Mouse (Mus musculus): ENCODE data around the gene Zfhx2.

GRCm38 (mm10) chr14:55109048-55109873 is 17.1 kb upstream of the Zfhx2 start:
- TF ChIP-seq POLR2A (IDR thresholded peaks at IDR 0.05; ENCODE audit: insufficient read length, low read depth) (no peak), REST (IDR thresholded peaks at IDR 0.05; ENCODE audit: insufficient read depth, insufficient read length) (no peak), SRF (IDR thresholded peaks at IDR 0.05; ENCODE audit: control insufficient read depth, insufficient read length, low read depth) (no peak), TCF12 (IDR thresholded peaks at IDR 0.05; ENCODE audit: insufficient read depth, poor library complexity, severe bottlenecking) (no peak), TCF3 (IDR thresholded peaks at IDR 0.05; ENCODE audit: insufficient read length, low read depth) (no peak), POLR2AphosphoS2 (IDR thresholded peaks at IDR 0.05; ENCODE audit: insufficient read length, low read depth) (no peak), MYOD1 (IDR thresholded peaks at IDR 0.05; ENCODE audit: control insufficient read depth in 1 of 3, insufficient read length in 2 of 3, low read depth in 2 of 3) (no peak)

Measured in myocyte (in vitro differentiated cells).